Mouse (Mus musculus) kidney, postnatal 36 days (tissue): ENCODE results near the gene Celf2.

Experiments
- DNase-seq, 2 experiments: peaks; one replicate each; pipeline ENCODE4 v3.0.0; 2021 to 2022; ENCODE audit warnings: mixed read lengths in 2 of 2

The Celf2 gene

DNA sequence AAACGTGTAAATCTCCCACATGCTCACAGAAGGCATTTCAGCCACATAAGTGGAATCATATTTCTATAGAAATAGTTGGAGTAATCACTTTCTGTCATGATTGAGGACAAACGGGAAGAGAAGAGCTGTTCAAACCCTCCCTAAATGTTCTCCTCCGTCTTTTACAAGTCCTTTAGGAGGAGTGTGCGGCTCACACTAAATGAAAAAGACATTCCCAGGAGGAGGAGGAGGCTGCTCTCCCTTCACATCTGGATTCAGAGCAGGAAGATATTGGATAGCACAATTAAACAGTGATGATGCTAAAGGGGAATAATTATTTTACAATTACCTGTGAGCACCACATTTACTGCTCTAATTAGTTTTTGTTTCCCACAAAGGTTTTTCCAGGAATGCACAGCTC lies 642.1 kb downstream of the Celf2 start:
- DNase-seq = no peak

DNA sequence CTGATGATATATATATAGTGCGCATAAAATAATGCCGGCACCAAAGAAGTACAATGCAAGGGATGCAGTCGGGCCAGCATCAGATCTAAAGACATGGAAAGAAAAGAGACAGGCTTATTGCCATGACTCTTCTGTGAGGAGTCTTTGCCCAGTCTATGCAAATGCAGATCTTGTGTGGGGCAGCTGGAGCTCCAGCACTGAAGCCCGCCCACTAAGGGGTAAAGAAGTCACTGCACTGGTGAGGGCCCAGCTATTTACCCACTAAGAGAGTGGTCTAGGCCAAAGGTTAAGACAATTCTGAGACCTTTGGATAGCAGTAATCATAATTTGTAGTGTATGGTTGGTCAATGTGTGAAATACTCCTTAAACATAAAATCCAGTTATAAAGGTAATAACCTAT lies 643.6 kb downstream of the Celf2 start:
- no peak for DNase-seq

DNA sequence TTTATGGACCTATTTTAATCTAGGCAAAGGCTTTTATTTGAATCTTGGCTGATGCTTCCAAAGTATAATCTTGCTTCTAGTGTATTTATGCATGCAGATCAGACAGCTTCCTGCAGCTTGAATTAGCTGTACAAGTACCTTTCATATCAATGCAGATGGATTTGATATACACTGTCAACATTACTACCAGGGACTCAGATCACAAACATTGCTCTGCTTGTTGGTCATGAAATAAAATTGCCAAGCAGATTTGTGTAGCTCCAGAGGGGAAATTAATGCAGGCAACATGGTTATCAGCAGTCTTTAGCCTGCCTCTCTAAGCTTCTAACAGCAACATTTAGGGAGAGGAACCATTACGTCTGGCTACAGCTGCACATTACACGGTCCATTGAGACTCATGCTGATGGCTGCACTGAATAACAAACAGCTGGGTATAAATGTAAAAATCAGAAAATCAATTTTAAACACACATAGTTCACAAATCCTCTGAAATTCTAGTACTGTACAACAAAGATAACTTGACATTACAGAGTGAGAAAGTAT lies 659.2 kb downstream of the Celf2 start:
- DNase-seq = no peak

- DNase-seq = peak in 1 of 2 experiments; percentile 8
These were observed 660.0 kb downstream of the Celf2 start for GRCm38 (mm10) chr2:6849388-6849787.

GRCm38 (mm10) chr2:6830021-6830420 lies 679.3 kb downstream of the Celf2 start:
- no peak for DNase-seq

DNA sequence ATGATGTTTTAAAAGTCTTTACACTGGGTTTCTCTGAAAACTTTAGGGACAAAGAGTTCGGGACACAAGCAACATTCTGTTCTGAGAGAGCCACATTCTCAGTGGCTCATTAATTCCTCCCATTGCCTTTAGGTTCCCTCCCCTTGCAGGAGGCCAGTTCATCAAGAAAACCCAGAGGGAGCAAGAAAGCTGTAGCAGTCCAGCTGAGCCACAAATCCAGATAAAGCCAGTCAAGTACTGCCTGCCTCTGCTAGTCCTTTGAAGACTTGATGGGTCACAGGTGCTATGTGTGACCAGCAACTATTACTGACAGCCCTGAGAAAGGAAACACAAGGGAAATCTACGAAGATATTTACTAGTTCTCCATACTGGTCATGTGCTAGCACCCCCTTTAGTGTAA lies 681.8 kb downstream of the Celf2 start:
- DNase-seq = peak; percentile 2 to 43

DNA sequence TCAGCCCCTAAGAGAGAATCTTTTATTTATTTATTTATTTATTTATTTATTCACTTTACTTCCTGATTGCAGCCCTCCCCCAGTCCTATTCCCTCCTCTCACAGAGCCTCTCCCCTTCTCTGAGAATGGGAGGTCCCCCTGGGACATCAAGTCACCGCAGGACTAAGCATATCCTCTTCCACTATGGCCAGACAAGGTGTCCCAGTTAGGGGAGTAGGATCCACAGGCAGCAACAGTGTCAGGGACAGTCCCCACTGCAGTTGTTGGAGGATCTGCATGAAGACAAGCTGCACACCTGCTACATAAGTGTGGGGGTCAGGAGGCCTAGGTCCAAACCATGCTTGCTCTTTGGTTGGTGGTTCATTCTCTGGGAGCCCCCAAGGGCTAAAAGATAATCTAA lies 686.3 kb downstream of the Celf2 start:
- no peak for DNase-seq

- no peak for DNase-seq
These were observed 687.8 kb downstream of the Celf2 start for GRCm38 (mm10) chr2:6821593-6821992.

DNA sequence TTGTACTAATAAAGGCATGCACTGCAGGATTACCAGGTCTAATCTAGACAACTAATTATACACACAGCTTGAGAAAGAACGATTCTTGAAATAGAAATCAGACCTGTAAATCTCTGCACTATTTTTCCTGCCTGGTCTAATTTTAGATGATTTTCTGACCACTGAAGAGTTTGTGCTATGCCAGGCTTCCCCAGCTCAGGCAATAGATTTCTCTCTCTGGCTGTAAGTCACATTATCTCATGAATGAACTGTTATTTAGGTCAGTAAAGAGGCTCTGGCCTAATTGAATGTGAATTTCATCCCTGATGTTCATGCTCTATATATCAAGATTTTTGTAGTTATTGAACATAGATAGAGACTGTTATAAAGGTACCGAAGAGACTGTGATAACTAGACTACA lies 694.1 kb downstream of the Celf2 start:
- DNase-seq = no peak

GRCm38 (mm10) chr2:6808736-6809135 lies 700.6 kb downstream of the Celf2 start:
- DNase-seq = no peak

GRCm38 (mm10) chr2:6796754-6797153 lies 712.6 kb downstream of the Celf2 start:
- no peak for DNase-seq

GRCm38 (mm10) chr2:6795995-6796588 lies 713.3 kb downstream of the Celf2 start:
- no peak for DNase-seq

- DNase-seq = no peak
These were observed 714.5 kb downstream of the Celf2 start for GRCm38 (mm10) chr2:6794858-6795257.

DNA sequence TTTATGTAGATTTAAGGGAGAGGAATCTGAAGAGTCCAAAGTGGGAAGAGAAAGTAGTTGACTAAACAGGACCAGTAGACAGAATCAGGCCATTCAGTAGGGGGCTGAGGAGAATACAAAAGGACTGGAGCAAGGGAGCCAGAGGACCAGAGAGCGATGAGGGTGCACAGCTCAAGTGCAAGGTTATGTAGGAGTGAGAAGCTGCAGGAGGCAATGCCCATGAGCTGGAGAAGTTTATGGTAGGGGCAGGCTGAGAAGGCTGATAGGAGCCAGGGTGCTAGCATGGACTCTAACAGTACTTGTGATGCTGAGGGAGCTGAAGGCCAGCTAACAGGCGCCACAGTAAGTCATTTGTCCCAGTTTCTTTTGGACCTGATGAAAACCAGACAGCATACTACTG lies 718.5 kb downstream of the Celf2 start:
- no peak for DNase-seq

DNA sequence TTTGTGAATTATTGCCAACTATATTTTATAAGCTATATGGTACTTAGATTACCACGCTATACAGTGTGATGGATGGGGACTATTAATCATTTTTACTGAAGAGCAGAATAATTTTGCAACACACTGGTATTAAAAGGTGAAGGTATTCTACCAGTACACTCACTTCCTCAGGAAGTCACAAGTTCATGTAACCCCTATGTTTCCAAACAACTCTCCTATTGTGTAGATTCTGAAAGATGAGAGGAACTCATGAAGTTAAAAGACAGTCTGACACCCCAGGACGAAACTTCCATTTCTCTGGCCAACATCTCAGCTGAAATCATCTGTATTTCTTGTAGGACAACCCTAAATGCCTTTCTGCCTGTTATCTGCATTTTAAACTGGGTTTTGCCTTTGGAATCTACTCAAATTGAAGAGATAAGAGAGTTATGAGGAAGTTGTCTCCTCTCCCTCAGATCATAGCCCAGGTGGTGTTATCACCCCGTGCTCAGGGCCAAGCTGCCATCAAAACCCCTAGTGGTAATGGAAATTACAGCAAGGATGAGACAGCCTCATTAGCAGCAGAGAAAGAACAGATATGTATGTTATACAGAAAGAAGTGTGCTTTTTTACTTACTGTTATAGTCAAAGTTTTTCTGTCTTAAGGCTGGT lies 722.7 kb downstream of the Celf2 start:
- DNase-seq = no peak

- DNase-seq = no peak
These were observed 739.1 kb downstream of the Celf2 start for GRCm38 (mm10) chr2:6770214-6770613.

GRCm38 (mm10) chr2:6762381-6762780 lies 747.0 kb downstream of the Celf2 start:
- DNase-seq = peak in 1 of 2 experiments; percentile 10

GRCm38 (mm10) chr2:6743173-6743572 lies 766.2 kb downstream of the Celf2 start:
- no peak for DNase-seq

DNA sequence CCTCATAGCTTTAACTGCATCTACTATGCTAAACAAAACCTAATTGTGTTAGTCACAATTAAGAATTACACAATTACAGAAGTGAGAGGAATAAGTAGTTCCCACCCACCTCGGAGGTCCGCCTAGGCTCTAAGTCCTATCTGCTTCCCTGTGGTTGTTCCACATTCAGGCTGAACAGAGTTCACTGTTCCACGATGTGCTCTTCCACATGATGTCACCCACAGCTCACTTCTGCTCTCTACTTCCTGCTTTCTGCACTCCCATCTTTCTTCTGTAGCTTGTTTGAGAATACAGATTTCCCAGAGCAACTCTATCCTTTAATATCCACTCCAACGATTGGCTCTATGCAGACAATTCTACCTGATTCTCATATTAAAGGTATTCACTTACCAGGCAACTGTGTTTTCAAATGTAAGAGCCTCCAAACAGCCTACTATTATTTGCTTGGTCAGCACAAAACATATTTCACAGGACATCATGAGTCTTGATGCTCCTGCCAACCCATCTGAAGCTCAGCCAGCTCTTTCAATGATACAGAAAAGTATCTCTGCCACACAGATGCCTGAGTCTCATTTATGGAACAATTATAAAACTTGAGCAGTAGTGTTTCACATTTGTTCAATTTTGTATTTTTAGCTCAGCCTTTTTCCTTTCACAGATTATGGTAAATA lies 769.2 kb downstream of the Celf2 start:
- DNase-seq = peak in 1 of 2 experiments; percentile 4

DNA sequence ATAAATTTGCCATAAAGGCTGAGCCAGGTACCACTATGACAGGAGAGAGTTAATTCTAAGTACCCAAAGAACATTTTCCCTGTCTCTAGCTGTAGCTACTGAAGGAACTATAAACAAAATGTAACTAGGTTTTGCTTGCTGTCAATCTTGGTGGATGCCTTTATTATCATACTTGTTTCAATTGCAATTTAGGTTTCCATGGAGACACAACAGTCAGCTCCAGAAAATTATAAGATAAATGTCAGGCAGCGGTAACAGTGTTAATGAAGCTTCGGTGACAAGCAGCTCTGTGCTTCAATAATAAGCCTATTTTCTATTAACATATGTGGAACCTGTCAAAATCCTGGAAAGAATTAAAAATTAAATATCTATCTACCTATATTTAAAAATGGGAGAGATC lies 777.3 kb downstream of the Celf2 start:
- no peak for DNase-seq

DNA sequence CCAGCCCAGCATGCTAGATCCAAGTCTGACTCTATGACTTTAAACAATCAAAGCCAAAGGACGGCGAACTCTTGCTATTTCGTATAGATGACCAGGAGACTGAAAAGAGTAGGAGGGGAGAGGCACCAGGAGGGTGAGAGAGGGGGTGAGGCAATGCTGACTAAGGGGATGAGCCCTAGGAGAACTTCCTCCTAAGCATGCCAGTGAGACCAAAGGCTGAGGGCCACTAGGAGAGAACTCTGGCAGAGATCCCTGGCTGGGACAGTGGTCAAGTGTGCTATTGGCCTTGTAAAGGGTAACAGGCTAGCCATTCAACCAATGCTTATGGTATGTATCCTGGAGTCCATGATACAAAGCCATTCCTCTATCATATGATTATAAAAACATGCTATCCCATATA lies 778.5 kb downstream of the Celf2 start:
- no peak for DNase-seq

DNA sequence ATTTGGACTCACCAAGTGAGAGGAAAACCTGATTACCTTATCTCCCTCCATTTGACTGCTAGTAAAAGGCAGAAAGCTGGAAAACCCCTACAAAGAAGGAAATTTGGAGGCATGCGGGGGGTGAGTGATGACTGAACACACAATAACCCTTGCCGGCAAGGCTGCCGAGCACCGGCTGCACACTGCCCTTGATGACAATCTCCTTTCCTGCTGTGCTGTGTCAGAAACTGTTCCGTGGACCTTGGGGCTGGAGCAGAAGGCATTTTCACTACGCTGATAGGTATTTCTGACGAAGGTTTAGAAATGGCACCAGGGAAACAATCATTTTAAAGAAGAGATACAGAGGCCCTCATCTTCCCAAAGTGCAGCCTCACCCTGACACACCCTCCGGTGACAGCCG lies 779.4 kb downstream of the Celf2 start:
- no peak for DNase-seq

- DNase-seq = no peak
These were observed 780.5 kb downstream of the Celf2 start for GRCm38 (mm10) chr2:6728840-6729252.

DNA sequence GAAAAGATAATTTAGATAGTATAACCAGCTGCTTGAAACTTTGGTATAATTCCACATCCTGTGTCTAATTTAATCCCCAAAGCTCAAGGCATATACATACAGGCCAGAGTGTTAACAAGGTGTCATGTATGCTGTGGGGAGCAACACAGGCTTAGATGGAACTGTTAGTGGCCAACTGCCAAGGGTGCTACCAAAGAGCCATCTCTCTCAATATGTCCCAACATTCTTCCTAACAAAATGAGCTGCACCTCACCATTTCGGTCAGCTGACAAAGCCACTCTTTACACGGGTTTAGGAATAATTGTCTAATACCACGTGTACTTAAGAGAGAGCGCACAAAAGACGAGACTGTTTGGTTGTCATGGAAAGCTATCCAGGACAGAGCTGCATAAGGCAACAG lies 782.0 kb downstream of the Celf2 start:
- no peak for DNase-seq
